Mouse (Mus musculus) heart, postnatal 10 days (tissue): Measurements from ENCODE around the gene Mamdc2. TPM values are rescaled to one million over a fixed set of nuclear protein-coding genes. Genes with fewer than 3 reads are reported as not detected.
A peak's percentile ranks its signal among the peaks of the same experiment; 100 is the strongest.

Experiments
- DNase-seq, 2 experiments: peaks; one replicate each; pipeline ENCODE4 v3.0.0; 2021
- intact Hi-C: fragments of 180-260 bp; cut with DNase I; formaldehyde crosslinking; loops from one replicate; pipeline ENCODE4 v1.15.1; 2025
- total RNA-seq, 2 experiments: library from RNA; stranded (reverse); gene quantifications; 2 replicates each; pipeline ENCODE4 v1.2.3; 2021

Mamdc2 gene
- total RNA-seq, 2 experiments from 2014 or later = 3.8 to 4.4 TPM

DNA sequence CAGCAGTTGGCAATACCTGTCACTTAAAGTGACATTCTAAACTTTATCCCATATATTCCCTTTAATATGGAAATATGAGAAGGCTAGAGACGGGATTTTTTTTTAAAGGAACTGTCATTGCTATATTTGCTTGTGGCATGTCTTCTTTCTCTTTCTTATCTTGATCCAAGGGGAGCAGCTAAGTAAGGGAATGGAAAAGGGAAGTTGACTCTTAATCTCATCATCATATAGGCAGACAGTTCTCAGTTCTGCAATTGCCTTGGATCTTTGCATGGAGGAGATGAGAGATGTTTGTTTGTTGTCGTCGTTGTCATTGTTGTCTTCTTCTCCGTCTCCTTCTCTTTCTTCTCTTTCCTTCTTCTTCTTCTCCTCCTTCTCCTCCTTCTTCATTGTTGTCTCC is 79.0 kb downstream of the Mamdc2 start:
- no peak for DNase-seq
- intact Hi-C loops = no loop called here

DNA sequence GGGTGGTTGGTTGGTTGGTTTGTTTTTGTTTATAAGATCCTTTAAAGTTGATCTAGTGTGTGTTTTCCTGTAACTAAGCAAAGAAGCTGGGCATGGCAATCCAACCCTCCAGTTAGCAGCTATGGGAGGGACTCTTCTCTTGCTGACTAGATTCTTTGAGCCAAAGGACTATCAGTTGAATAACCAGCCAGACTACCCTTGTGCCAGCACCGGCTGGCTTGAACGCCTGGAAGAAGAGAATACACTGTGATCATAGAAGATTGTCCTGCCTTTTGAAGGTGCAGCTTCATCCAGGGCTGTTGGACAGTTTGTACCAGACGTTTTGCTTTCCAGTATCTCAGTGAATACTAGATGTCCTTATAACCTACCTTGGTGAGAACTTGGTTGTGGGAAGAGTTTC is 86.2 kb downstream of the Mamdc2 start:
- no peak for DNase-seq
- intact Hi-C loops = no loop called here

GRCm38 (mm10) chr19:23361124-23361523 is 87.1 kb downstream of the Mamdc2 start:
- intact Hi-C loops = no loop called here
- peak; percentile 36 to 41 for DNase-seq

- intact Hi-C loops = no loop called here
- DNase-seq = no peak
Measured at GRCm38 (mm10) chr19:23360536-23360935, 87.7 kb downstream of the Mamdc2 start.

GRCm38 (mm10) chr19:23357253-23357652 is 91.0 kb downstream of the Mamdc2 start:
- intact Hi-C loops = no loop called here
- DNase-seq = no peak

DNA sequence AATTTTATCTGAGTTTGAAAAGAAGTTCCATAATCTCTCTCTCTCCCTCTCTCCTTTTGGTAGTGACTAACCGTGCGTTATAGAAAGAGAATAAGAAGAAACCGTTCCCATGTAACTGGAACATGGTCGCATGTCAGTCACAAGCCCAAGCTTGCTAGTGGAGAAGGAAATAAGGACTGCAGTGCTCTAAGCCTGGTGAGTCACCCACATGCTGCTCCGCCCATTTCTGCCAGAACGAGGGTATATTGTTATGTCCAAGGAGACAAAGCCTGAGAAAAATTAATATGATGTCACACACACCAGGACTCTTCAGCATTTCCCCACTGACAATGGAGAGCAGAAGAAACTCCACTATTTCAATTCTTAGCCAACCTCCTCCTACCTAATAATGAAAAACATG is 93.5 kb downstream of the Mamdc2 start:
- intact Hi-C loops = no loop called here
- DNase-seq = peak in 1 of 2 experiments; percentile 20

DNA sequence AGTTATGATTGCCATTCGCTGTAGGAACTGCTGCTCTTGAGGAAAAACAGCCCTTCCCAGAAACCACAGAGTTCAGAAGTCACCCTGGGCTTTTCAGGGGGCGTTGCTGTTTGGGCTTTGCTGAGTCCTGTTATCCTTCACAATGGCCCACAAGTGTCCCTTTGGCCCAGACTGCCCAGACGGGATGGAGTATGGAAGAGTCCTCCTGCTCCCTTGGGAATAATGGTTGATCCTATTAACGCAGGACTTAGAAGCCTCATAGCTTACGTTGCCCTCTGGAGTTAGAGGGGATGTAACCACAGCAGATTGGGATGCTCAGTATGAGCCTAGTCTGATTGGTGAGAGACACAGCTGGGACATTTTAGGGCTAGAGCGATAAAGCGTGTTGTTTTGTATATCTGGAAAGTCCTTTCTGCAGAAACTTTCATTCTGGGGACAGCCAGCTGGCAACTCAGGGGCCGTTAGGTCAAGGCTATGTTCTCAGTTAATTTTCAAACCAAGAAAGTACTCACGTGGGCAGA is 94.3 kb downstream of the Mamdc2 start:
- peak; percentile 57 to 61 for DNase-seq
- intact Hi-C loops = no loop called here

GRCm38 (mm10) chr19:23353161-23353560 is 95.1 kb downstream of the Mamdc2 start:
- intact Hi-C loops = no loop called here
- peak; percentile 11 to 15 for DNase-seq

GRCm38 (mm10) chr19:23351808-23352491 is 96.3 kb downstream of the Mamdc2 start:
- DNase-seq = peak; percentile 45 to 47
- intact Hi-C loops = no loop called here

- intact Hi-C loops = no loop called here
- no peak for DNase-seq
Measured at GRCm38 (mm10) chr19:23349930-23350329, 98.3 kb downstream of the Mamdc2 start.

DNA sequence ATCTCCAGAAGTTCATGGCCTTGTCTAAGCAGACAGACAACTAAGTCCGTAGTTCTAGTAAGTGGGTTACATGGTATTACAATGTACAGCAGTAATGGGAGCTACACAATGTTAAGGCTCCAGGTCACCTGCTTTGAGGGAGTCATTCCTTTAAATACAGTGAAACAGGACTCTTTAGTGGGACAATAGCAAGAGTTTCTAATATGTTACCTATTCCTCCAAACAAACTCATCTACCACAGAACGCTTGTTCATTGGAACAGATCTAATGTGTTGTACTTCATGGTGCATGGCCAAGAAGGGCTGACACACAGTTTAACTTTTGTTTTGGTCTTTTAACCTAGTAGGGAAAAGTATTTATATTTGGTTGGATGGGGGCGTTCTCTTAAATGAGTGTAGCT is 105.5 kb downstream of the Mamdc2 start:
- no peak for DNase-seq
- intact Hi-C loops = no loop called here

DNA sequence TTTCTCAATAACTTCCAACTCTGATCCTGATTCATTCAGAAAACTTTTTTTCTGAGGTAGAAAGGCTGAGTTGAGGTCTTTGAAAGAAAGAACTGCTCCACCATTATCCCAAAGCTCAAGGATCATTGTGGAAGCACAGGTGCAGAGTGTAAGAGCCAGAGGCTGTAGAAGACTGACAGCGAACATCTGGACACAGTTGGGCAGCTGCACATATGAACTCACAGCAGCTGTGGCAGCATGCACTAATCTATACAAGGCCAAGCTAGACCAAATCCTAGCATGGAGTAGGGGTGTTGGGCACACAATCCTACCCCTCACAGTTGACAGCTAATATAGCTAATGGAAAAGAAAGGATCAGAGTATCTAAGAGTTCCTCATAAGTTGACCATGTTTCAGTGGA is 115.4 kb downstream of the Mamdc2 start:
- intact Hi-C loops = no loop called here
- DNase-seq = no peak

DNA sequence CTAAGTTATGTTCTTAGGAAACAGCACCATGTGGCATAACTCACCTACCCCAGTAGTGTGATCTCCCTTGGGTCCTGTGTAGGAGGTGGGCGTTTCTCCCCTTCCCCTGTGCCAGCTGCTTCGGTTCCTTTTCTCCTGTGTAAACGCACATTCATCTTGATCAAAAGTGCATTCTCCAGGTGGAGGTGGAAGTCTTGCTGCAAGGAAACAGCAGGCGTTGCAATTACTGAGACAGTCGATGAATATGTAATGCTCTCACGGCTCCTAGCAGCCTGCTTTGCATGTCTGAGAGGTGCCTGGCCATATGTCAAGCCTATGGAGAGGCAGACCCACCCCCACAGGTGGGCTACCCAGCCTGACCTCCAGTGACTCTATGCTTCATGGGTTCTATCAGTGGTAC is 117.4 kb downstream of the Mamdc2 start:
- intact Hi-C loops = no loop called here

GRCm38 (mm10) chr19:23329346-23329745 is 118.9 kb downstream of the Mamdc2 start:
- no peak for DNase-seq
- intact Hi-C loops = no loop called here

More for the DNA sequence above, 117.4 kb downstream of the Mamdc2 start:
- DNase-seq = no peak

DNA sequence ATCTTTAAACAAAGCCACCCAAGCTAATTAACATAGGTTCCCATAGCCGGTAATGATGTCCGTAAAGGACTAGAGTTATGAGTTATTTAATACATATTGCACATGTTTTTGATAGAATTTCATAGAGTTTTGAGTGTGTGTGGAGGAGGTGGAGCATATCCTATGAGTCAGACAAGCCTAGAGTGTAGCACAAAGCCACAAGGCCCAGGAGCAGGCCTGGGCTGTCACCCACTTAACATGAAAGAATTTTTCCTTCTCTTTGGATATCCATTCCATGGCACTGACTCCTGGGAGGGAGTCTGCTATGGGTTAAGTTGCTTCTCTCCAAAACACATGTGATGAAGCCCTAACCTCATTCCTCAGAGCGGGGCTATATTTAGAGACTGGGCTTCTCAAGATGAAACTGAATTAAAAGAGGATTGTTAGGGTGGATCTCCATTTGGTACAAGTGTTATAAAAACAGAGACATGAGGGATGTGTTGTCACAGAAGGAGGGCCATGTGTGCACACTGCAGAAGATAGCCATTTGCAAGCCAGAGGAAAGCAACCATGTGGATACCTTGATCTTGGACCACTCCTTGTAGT is 121.1 kb downstream of the Mamdc2 start:
- no peak for DNase-seq
- intact Hi-C loops = no loop called here

DNA sequence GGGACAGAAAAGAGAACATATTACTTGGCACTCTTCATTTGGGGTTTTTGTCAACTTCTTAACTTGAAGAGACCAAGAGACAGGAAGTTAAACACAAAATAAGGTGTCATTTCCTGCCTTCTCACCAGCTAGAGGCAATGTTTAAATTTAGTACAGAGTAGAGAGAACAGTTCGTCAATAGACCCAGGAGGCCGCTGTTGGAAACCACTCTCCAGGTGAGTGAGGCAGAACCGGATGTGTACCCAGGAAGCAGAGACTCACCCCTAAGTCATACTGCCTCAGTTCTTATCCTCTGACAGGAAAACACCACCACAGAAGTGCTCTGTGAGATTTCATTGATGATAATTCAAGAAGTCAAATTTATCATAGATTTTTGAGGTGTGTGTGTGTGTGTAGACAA is 125.1 kb downstream of the Mamdc2 start:
- intact Hi-C loops = no loop called here
- peak in 1 of 2 experiments; percentile 3 for DNase-seq

DNA sequence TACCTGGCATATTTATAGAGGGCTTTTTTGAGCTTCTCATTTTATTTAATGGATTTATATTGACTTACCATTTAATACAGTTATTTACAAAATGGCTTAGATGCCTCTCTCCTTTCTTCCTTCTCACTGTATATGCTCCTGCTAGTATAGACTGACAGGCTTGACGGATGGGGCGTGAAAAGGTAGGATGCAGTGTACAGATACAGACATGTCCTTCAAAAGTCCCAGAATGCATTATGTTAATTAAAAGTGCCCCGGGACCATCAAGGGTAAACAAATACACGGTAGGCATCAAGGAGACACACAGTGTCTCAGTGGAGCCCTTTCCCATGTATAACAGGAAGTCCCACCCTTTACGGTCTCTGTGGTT is 130.3 kb downstream of the Mamdc2 start:
- intact Hi-C loops = no loop called here
- DNase-seq = no peak

- intact Hi-C loops = no loop called here
- no peak for DNase-seq
Measured at GRCm38 (mm10) chr19:23317295-23317988, 130.8 kb downstream of the Mamdc2 start.

DNA sequence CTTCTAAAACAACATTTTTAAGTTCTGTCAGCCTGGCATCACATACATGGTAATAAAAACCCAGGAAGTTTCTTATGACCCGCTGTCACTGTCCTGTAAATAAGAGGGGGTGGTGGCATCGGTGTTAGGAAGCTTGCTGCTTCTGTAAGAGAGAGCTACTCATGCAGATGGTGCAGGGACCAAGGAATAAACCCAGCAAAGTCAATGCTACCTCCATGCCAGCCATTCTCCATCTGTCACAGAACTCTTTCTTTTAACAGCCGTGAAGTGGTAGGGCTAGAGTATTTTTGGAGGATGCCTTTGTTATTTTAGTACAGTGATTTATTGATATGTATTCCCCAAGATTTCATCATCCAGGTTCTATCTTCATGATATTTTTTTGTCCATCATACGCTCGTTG is 131.4 kb downstream of the Mamdc2 start:
- DNase-seq = no peak
- intact Hi-C loops = no loop called here

- intact Hi-C loops = no loop called here
- no peak for DNase-seq
Measured at GRCm38 (mm10) chr19:23309979-23310378, 138.3 kb downstream of the Mamdc2 start.

DNA sequence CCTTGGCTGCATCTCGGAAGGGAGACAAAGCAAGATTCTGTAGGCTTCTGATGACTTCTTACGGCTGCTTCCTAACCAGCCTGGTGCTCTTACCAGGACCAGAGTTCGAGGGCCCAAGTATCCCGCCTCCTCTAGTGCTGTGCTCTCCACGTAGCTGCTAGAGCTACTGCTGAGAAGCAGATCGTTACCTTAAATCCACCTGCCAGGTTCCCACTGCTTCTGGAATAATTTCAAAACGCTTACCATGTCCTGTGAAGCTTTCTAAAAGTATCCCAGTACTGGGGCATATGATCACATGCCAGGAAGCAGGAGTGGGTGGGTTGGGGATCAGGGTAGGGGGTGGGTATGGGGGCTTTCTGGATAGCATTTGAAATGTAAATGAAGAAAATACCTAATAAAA is 141.6 kb downstream of the Mamdc2 start:
- DNase-seq = no peak
- intact Hi-C loops = no loop called here

DNA sequence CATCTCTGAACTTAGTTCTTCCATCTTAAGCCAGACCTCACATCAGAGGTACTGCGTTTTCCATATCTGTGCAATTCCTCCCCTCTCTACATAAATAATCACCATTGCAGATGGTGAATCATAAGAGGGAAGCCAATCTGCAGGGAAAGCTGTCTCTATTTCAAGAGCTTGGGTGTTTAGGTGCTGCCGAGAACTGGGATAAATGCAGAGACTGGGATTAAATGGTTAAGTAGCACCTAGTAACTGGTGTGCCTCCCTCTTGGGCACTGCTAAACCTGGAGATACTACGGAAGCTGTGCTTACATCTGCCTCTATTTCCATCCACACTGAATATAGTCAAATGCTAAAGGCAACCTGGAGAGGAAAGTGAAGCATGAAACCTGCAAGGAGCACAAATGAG is 148.3 kb downstream of the Mamdc2 start:
- DNase-seq = no peak
- intact Hi-C loops = no loop called here
